Mouse (Mus musculus): ENCODE results near the gene Stk35.

- TF ChIP-seq CTCF (IDR thresholded peaks at IDR 0.05; ENCODE audit: low read depth, low read length), result no peak
- no peak for TF ChIP-seq POLR2A (IDR thresholded peaks at IDR 0.05; ENCODE audit: borderline replicate concordance, low read depth, low read length)
These were observed 32.7 kb downstream of the Stk35 start for GRCm38 (mm10) chr2:129832993-129833392.
